Mouse (Mus musculus): Measurements from ENCODE around the gene Cuedc1.

Cuedc1 gene

GRCm38 (mm10) chr11:88117356-88118090 is 19.7 kb downstream of the Cuedc1 start:
- DNase-seq (ENCODE audit: low spot score in 2 of 2), result no peak

- DNase-seq (ENCODE audit: low spot score in 2 of 2), result no peak
Measured at GRCm38 (mm10) chr11:88118091-88118440, 20.2 kb downstream of the Cuedc1 start.

DNA sequence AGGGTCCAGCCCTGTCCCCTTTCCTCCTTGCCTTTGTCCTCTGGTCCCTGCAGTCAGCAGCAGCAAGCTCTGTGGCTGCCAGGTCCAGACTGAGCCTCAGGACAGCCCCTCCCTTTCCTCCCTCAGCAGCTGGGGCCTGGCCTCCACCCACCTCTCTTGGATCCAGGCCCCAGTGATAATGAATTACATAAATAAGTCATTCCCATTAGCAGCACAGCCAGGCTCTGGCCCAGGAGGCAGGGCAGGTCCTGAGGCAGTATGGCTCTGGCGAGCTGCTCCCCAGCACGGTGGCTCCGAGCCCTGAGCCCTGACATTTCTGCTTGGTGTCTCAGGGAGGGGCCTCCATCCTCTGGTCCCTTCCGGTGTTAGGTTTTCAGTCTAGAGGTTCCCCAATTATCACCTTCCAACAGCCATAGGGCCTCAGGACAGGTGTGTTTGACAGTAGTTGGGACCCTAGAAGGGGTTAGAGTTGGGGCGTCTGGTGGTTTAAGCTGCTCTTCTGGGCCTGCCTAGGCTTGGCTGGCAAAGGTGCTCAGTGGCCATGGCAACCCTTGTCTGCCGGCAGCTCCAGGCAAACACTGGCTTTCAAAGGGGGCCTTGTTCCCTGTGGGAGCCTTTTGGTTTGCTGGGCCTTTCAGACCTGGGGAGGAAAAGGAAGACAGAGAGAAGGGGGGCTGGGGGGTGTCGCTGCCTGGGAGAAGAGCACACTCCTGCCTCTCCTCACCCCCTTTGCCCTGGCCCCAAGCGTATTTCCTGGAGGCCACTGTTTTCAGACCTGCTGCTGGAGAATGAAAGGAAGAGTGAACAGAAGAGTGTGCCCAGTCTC is 21.2 kb downstream of the Cuedc1 start:
- peak; percentile 50 to 53 for DNase-seq (ENCODE audit: low spot score in 2 of 2)

DNA sequence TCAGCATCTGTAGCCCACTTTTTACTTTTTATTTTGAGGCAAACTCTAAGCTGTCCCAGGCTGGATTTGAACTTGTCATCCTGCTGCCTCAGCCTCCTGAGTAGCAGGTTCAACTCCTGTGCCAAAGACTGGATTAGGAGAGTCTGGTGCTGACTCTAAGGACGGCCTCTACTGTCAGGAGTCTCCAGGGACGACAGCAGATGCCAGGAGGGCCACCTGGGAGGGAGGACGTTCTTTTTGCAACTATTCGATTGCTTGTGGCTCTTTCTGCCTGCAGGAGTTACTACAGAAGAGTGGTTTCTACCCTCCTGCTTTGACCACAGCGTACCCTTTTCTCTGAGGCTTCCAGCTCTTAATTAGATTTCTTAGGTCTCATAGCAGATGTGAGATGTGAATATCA is 24.7 kb downstream of the Cuedc1 start:
- no peak for DNase-seq (ENCODE audit: low spot score in 2 of 2)

DNA sequence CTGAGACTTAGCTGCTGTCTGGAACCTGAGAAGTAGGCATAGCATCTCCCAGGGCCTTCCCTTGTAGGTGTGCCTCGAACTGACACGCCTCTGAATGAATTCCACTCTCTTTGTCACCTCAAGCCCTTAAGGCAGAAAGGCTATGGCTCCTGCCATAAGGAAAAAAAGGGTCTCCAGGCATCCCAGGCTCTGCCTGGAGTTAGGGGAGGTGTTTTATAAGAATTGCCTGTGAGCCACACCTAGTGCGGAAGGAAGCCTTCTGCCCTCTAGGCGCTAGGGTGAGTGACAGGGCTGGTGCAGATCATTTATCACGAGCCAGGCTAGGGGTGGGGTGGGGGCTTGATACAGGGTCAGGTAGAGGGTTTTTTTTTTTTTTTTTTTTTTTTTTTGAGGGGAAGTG is 25.2 kb downstream of the Cuedc1 start:
- DNase-seq (ENCODE audit: low spot score in 2 of 2), result no peak

GRCm38 (mm10) chr11:88123731-88124130 is 25.9 kb downstream of the Cuedc1 start:
- DNase-seq (ENCODE audit: low spot score in 2 of 2), result no peak

DNA sequence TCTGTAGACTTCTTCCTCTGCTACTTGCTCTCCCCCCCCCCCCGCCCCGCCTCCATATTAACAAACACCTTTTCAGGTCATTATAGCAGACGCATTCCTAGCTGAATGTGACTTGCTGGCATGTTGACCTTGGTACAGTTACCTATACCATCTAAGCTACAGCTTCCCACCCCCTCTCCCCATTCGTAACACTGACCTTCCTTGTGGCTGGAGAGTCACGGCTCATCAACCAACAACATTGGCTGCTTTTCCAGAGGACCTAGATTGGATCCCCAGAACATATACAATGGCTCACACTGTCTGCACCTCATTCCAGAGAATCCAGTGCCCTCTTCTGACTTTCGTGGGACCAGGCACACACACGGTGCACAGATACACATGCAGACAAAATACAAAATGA is 27.6 kb downstream of the Cuedc1 start:
- no peak for DNase-seq (ENCODE audit: low spot score in 2 of 2)

DNA sequence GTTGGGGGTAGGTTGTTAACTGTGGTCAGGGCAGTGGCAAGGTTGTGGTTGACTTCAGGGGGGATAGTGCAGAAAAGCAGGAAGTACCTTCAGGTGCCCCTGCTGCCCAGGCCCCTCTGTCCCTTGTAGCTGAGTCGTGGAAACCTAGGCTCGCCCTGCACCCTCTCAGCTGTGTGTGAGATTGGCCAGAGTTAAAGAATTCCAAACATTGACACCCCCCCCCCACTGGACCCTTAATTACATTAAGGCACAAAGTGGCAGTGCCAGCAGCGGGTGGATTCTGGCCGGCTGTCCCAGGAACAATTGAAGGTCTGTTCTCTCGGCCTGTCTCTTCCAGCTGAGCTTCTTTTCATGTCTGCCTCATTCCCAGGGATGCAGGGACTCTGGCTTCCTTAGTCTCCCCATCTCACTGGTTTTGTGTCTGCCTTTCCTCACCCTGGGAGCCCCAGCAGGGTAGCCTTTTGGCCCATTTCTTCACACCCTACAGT is 28.5 kb downstream of the Cuedc1 start:
- DNase-seq (ENCODE audit: low spot score in 2 of 2), result no peak

- DNase-seq (ENCODE audit: low spot score in 2 of 2), result no peak
Measured at GRCm38 (mm10) chr11:88128461-88128860, 30.6 kb downstream of the Cuedc1 start.

- no peak for DNase-seq (ENCODE audit: low spot score in 2 of 2)
Measured at GRCm38 (mm10) chr11:88129281-88129680, 31.4 kb downstream of the Cuedc1 start.

GRCm38 (mm10) chr11:88129935-88130334 is 32.1 kb downstream of the Cuedc1 start:
- DNase-seq (ENCODE audit: low spot score in 2 of 2), result no peak

- DNase-seq (ENCODE audit: low spot score in 2 of 2), result no peak
Measured at GRCm38 (mm10) chr11:88131847-88132246, 34.0 kb downstream of the Cuedc1 start.

DNA sequence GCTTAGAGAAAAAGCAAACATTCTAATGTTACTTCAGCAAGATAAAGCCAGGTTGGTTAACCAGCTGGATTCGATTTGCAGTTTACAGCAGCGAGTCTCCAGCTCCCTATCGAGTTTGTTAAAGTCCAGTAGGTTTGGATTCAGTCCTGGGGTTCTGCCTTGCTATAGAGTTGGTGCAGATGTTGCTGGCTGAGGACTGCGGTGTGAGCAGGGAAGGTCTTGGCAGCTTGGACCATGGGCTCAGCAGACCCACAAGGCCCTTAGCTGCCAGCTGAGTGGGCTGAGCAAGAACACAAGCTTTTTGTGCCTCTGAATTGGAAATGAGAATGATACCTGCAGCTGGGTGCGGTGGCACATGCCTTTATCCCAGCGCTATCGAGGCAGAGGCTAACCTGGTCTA is 37.4 kb downstream of the Cuedc1 start:
- no peak for DNase-seq (ENCODE audit: low spot score in 2 of 2)

DNA sequence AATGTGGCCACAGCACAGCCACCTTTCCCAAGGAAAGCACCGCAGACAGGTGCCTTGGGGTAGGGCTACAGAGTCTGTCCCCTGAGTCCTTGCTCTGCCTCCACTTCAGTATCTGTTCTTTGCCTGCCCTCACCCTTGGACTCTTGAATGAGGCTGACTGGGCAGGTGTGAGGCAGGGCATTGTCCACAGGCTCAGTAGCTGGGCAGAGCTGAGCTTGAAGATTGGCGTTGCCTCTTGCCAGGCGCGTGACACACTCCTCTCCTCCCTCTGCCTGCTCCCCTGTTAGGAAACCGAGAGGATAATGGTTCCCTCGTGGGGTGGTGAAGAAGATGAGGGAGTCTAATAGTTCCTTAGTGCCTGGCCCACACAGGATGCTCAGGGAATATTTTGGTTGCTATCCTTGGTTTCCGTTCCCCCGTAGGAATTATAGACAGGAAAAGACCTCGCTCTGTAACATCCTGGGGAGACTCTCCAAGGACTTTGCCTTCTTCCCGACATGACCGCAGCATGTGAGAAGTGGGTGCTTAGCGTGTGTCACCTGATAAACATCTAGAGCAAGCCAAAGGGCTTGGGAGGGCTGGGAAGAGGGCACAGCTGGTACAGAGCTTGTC is 40.1 kb downstream of the Cuedc1 start:
- no peak for DNase-seq (ENCODE audit: low spot score in 2 of 2)

- peak in 1 of 2 experiments; percentile 51 for DNase-seq (ENCODE audit: low spot score in 2 of 2)
Measured at GRCm38 (mm10) chr11:88139256-88139861, 41.5 kb downstream of the Cuedc1 start.

- DNase-seq (ENCODE audit: low spot score in 2 of 2), result no peak
Measured at GRCm38 (mm10) chr11:88140066-88141060, 42.5 kb downstream of the Cuedc1 start.

GRCm38 (mm10) chr11:88142362-88142761 is 44.5 kb downstream of the Cuedc1 start:
- DNase-seq (ENCODE audit: low spot score in 2 of 2), result no peak

DNA sequence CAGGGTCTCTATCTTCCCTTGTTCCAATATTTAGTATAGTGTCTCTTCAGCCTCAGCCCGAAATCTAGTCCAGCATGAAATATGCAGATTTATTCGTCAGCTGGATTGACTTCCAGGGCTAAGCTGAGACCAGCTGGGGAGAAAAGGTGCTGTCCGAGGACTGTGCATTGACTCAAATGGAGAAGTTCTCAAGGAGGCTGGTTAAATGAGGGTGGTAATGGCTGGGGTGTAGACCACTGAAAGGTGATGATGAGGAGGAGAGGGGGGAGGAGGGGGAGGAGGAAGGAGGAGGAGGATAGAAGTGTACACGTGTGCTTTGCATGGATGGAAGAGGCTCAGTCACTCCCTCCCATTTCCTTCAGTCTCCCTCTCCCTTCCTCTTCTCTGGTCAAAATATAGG is 46.2 kb downstream of the Cuedc1 start:
- no peak for DNase-seq (ENCODE audit: low spot score in 2 of 2)

DNA sequence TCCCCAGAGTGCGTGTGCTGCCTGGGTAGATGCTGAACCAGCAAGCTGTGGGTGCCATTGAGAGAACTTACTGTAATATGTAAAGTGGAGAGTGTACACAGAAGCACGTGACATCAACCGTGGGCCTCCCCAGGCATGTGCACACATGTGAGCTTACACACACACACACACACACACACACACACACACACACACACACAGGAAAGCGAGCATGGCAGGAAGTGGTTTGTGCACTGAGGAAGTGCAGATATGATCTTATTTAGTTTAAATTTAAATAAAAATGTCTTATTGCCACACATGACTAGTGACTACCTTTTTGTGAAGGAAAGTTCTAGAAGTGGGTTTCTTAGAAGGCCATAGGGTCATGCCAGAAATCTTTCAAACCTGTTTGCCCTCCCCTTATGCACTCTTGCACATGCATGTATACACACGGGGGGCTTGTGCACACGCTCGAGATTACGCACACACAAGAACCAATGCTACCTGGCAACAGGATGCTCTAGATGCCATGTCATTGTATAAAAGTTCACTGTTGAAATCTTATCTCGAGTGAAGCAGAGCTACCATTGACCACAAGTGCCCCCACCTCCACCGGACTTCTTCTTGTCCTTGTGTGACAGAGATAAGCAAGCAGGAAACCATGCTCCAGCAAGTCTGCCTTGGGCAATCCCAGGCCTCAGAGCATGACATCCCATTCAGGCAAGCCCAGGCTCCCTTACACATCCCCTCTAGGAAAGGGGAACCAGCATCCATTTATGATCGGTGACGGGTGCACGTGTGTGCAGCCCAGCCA is 47.6 kb downstream of the Cuedc1 start:
- DNase-seq (ENCODE audit: low spot score in 2 of 2), result no peak
